Mouse (Mus musculus) central nervous system, embryonic 11.5 days (tissue): ENCODE results near the gene Iqch. TPM values are rescaled to one million over a fixed set of nuclear protein-coding genes. Genes with fewer than 3 reads are reported as not detected.

Source experiments
- polyA plus RNA-seq: library from polyadenylated mRNA; depleted of rRNA; stranded (reverse); fragments of >200 nt; gene quantifications from 2 replicates; pipeline ENCODE4 v1.2.3, GENCODE M21; 2012; rRNA removed

Iqch gene
- polyA plus RNA-seq: 0.02 and 0.10 TPM in 2 replicates

DNA sequence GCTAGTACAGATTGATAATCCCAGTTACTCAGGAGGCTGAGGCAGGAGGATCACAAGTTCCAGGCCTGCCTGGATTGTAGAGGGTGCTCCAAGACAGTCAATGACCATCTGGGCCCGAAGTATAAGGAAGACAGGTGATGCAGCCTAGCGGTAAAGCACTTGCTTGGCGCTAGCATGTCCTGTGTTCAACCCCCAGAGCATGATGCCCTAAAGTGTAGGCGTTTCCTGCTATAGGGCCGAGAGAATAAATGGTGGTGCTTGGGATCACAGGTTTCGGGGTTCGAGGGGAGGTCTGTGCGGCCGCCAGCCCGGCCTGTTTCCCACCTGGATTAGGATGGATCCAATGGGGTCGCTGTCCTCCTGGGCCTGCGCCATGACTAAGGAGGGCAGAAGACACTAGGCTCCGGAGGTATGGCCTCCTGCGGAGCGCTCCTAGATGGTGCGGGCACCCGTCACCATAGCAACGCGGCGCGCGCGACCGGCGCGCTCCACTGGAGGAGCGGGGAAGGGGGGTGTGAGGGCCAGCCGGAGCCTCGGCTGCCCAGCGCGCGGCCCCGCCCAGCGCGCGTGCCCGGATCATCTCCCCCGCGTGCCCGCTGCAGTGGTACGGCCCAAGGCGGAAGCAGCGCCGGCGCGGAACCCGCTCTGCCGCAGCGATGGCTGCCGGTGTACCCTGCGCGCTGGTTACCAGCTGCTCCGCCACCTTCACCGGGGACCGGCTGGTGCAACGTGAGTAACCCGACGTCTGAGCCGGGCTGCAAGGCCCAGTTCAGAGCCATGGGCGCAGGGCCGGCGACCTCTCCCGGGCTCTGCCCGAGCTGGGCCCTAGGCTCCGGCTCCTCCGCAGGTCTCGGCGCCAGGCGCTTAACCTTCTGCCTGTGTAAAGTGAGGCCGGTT lies at the start of gene Iqch, which contains the start of gene Aagab:
Iqch (minus strand) TSS at position 451 of the 897 bp plus-strand sequence.
Aagab (plus strand) TSS at position 618 of the 897 bp plus-strand sequence.

DNA sequence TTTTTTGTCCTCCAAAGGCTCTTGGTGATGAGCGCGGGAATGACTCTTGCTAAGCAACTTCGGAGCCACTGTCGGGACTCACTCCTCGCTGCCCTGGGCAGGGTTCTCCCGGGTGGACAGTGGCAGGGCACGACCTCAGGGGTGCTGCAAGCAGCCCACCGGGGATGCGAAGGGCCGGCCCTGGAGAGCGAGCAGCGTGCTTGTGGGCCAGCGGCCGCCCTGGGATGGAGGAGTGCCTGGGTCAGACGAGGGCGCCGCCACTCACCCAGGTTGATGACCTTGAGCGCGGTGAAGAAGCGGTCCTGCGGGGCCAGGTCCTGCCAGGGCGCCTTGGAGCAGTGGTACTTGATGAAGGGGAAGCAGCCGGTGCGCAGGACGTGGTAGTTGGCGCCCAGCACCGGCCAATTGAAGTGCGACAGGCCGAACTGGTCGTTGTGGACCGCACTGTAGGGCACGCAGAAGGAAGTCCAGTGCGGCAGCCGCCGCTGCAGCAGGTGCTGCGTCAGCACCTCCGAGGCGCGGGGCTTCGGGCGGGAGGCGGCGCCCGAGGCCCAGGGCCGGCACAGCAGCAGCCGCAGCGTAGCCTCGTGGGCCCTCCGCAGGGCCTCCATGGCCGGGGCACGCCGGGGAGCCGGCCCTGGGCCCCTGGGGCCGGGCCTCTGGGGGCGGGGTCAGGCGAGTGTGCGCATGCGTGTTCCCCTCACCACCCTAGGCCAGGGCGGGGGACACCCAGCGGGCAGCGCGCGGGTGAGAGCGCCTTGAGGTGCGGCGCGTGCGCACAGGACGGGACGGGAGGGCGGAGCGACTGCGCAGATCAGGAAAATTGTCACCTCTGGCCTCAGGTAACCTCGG lies 203.5 kb downstream of the Iqch start, which contains the start of gene 2300009A05Rik:
2300009A05Rik (minus strand) TSS at position 636 of the 852 bp plus-strand sequence.

DNA sequence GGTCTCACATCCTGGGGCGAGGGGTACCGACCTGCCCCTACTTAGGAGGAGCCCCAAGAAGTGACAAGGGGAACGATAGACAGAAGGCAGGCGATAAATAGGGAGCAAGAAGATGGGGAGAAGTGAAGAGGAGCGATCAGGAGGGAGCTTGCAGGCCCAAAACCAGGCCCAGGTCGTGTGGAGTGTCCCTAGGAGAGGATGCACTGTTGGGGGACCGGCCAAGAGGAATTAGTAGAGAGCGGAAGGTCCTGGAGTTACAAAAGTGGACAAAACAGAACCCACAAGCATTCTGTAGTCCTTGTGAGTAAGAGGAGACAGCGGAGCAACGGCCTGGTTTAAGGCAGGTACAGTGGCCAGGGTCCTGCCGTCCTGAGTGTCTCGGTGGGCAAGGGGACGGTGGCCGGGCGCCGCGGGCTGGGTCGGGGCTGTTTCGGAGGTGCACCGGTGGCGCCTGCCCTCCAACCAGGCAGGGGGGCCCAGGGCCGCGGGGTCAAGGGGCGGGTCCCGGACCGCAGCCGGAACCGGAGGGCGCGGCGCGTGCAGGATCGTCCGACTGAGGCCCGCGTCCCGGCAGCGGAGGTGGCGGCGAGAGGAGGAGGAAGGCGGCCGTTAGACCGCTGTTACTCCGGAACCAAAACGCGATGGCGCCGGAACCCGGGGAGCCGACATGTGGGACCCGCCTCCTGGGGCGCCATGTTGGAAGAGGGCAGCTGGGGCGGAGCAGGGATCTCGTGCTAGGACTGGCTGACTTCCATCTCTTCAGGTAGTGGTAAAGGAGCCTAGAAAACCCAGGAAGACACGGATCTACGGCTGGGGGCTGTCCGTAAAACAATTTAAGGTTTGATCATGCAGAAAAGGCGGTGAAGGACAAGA lies 224.8 kb downstream of the Iqch start, which contains the start of gene Map2k5:
Map2k5 (minus strand) TSS at position 633 of the 873 bp plus-strand sequence.

Other genes with a start within 250 kb of the Iqch start
- gene Map2k5, start 224.6 kb downstream of the Iqch start, polyA plus RNA-seq: 19.5 and 27.8 TPM in 2 replicates
- gene 2300009A05Rik, start 203.2 kb downstream of the Iqch start, polyA plus RNA-seq: 7.2 and 21.2 TPM in 2 replicates
- gene Aagab, start 167 bp upstream of the Iqch start, polyA plus RNA-seq: 20.6 and 40.4 TPM in 2 replicates
- gene Smad3, start 155.5 kb upstream of the Iqch start, polyA plus RNA-seq: 33.0 and 39.5 TPM in 2 replicates